Mouse (Mus musculus) mouse trophoblast stem cell (cell line): ENCODE data around the gene Tenm2.

Experiments
- in situ Hi-C, 2 experiments: fragments of 300-500 bp; cut with MseI, MboI; formaldehyde crosslinking; loops; 2 replicates in 1 of 2; 3 replicates in 1 of 2; pipeline ENCODE4 v1.15.1; 2025

Gene Tenm2

DNA sequence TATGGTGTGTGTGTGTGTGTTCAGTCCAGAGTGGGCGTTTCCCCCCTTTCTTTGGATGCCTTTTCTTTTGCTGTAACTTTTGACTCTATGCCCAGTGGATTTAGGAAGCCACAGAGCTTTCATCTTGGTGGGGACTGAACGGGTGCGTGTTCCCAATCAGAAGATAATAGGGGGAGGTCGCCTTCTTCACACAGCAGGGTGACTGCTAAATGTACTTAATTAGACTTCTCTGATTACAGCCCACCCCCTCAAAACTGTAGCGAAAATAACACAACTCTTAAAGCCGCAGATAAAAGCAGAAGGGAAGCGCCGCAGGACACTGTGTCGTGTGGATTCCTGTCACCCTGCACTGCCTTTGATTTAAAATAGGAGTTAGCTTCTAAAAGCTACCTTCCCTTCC, 1163.7 kb downstream of the Tenm2 start:
- in situ Hi-C loops = no loop called here

DNA sequence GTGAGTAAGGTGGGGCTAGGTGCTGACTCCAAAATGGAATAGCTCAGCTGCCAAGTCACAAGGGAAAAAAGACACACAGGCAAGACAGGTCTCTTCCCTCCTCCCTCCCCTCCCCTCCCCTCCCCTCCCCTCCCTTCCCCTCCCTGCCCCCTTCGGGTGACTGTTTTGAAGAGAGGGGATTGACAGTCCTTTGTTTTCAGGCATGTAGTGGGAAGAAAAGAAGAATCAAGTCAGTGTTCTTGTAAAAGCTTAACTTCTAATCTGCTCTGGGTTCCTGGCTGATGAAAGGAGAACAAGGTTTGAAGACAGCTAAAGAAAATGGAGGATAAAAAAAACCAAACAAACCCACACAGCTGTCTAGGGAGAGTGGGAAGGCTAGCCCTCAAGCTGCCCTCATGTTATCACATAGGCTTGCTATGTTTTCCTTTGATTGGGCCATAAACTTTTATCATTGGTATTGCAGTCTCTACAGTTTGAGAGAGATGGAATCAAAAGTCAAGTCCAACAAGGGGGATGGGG, 1176.4 kb downstream of the Tenm2 start:
- in situ Hi-C loops = no loop called here

DNA sequence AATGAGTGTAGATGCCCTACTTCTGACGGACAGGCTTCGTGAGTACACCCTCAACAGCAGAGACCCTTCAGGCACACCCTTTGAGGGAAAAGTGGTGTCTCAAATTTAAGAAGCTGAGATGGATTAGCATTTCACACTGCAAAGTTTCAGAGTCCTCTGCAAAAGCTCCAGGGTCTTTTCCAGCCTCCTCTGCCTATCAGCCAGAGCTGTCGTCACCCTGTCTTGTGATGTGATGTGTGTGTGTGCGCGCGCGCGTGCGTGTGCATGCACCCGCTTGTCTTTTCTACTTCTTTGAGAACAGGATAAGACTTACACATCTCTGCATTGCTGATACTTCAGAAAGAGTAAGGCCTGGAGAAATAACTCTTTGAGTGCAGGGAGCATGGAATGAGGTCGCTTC, 1179.2 kb downstream of the Tenm2 start:
- in situ Hi-C loops = no loop called here

DNA sequence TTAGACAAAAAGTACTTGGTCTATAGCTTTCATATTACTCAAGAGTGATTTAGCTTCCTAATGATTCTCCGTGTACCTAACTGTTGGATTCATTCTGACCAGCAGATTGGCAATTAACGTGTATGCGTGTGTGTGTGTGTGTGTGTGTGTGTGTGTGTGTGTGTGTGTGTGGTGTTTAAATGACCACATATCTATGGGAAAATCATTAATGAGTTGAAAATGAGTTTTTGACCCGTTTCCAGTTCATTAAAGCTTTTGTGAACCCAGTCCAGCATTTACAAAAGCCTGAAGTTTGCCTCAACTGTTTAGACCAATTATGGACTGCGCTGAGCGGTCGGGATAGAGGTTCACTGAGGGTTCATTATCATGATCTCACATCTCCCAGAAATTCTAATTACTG, 1181.4 kb downstream of the Tenm2 start:
- in situ Hi-C loops = no loop called here

DNA sequence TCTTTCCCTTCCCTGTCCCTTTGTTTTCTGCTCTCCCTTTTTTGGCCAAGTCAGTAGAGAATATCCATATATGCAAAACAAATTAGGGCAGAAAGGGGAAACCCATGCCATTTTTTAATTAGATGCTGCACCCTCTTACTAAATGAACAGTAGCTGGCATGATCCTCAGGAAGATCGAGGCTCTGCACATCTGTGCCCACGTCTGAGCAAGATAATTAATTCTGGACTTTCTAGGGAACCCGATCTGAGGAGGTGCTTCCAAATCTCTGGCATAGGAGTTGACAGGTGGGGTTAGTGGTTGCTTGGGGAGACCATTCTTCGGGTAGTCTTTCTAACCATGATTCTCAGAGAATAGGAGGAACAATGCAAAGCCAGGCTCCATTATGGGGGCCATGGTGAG, 1182.3 kb downstream of the Tenm2 start:
- in situ Hi-C loops = no loop called here

DNA sequence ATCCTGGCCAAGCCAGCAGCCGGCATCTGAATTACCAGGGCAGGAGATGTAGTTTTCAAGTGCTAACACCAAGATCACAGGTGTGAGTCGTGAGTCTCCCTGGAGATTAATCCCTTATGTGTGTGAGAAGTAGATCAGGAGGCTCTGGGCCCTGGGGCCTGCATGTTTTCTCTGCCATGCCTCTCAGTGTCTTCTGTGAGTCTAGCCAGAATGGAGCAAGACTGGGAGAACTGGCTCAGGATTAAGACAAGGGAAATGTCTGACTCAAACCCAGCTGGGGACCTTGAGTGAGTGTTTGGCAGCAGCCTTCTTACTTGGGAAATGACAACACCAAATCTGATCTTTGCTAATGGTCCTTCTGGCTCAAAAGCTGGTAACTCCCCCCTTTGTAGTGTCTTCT, 1183.2 kb downstream of the Tenm2 start:
- in situ Hi-C loops = no loop called here

DNA sequence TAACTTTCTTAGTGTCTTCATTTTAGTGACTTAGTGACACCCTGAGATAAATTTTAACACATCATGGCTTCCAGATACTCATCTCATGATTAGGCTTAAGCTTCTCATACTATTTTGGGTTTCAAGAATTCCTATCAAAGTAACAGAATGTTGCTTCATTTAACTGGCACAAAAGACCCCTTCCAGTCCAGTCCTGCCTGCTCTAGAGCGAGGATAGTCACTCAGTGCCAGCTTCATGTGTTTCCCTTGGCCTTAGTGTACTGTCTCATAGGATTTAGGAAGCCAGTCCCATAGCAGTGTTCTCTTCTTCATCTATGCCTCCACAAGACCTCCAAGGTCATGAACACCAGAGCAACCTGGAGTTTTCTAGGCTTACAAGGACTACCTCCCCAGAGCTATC, 1183.7 kb downstream of the Tenm2 start:
- in situ Hi-C loops = no loop called here

DNA sequence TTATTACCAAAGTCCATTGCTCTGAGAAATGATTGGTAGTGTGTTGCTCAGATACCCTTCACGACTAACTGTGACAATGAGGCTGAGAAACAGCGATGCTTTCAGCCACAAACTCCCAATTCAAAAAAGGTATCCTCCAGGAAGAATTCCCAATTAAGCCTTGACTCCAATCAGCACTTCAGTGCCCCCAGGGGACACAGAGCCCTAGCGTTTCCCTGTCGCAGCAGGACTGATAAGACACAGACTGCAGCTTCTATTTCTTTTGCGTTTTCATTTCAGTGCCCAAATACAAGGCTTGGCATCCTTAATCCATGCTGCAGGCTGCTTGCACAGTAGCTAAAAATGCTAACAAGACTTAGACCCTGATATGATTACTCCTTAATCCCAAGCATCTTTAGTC, 1186.2 kb downstream of the Tenm2 start:
- in situ Hi-C loops = loop anchor here (5.0 to 10.0 kb wide), 3 partner anchors 155 to 478 kb away; no protein-coding TSS in a partner anchor

DNA sequence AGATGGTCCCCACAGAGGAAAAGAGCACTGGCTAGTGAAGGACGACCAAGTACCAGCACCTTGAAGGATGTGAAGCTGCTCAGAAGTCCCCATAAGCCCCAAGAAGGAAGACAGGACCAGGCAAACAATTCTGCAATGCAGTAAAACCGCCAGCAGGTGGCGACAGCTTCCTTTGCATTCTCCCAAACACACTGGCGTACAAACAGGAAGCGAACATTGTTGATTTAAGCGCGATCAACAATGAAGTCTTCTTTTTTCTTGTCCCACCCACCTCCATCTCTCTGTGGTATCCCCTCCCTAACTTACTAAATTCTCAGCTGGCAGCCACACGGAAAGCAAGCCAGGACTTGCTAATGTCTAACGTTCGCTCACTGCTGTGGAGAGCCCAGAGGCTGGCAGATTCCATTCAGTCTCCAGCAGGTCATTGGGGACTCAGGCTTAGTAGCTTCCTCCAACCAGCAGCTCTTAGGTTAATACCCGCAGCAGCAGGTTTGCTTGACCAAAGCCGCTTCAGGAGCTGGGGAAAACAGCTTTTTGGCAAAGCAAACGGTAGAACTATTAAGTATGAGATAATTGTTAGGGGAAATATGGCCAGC, 1190.0 kb downstream of the Tenm2 start:
- in situ Hi-C loops = loop anchor here (5.0 to 10.0 kb wide), 3 partner anchors 159 to 482 kb away; no protein-coding TSS in a partner anchor

DNA sequence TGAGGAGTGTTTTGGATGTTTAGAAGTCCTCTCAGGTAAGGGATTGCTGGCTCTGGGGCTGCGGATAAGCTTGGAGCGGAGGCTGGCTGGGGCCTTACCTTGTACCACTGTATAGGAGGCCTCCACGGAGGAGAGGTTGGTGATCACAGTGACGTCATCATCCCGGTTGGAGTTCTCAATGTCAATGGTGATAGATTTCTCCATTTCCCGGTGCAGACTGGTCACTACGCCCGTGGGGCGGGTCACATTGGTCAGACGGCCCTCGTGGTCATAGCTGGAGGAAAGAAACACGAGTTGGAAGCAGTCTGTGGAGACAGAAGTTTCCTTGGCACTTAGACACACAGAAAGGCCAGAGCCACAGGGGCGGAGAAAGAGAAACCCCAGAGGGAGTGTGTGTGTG, 1194.4 kb downstream of the Tenm2 start:
- in situ Hi-C loops = loop anchor here in 1 of 2 experiments (10.0 kb wide), 1 partner anchor 163 kb away; no protein-coding TSS in a partner anchor

DNA sequence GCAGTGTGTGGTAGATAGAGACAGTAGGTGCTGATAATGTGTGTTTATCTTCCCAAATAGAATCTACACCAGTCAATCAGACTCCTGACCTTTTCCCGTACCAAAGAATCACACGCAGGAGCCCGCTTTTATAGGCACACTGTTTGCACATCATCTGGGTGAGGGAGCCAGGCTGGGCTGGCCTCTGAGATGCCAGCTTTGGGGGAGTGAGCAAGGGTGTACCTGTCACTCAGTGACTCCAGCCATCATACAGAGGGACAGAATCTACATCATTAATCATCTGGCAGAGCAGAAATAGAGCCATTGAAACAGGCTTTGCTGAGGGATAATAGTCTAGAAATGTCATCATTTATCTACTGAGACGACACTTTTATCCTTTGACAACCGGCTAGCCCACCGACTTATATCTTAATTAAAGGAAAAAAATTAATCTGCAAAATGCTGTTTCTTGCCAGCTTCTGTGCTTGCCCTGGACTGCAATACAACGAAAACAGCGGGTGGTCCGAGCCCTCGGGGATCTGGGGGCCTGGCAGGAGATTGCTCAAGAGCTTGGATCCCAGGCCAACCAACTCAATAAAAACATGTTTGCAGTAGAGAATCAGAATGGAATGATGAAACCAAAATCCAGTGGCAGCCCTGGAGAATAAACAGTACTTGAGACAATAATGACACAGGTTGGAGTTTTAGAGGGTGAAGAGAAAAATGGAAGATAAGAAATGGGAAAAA, 1195.1 kb downstream of the Tenm2 start:
- in situ Hi-C loops = loop anchor here in 1 of 2 experiments (10.0 kb wide), 1 partner anchor 164 kb away; no protein-coding TSS in a partner anchor

DNA sequence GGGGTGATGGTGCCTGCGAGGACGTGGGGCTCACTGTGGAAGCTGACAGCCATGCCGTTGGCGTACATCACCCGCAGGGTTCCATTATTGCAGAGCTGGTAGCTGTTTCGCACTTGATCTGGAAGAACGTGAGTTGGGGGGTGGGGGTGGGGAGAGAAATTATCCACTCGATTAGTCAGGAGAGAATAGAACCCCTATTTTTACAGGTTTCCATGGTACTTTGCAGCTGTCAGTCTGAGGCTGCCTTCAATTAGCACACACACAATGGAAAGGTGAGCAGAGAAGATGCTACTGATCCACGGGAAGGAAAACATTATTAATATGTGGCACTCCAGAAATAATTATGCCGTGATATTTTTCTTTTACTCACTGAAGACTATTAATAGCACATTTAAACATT, 1195.9 kb downstream of the Tenm2 start:
- in situ Hi-C loops = loop anchor here in 1 of 2 experiments (10.0 kb wide), 1 partner anchor 165 kb away; no protein-coding TSS in a partner anchor

DNA sequence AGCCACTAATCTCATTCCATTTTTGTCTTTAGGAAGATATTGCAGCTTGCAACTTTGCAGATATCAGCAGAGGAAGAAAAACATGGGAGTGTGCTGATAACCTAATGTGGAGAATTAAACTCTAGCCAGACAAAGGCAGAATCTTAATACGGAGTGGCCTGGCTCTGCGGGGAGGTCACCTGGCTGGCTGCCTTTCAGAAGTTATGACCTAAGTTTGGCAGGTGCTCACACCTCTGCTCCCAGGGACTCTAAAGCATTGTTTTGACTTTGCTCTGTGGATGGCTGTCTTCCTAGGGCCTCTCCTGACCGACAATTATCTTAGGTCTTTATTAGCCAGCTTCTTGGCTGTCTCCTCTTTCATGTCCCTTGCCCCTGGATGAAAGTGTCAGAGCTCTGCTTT, 1197.4 kb downstream of the Tenm2 start:
- in situ Hi-C loops = no loop called here

DNA sequence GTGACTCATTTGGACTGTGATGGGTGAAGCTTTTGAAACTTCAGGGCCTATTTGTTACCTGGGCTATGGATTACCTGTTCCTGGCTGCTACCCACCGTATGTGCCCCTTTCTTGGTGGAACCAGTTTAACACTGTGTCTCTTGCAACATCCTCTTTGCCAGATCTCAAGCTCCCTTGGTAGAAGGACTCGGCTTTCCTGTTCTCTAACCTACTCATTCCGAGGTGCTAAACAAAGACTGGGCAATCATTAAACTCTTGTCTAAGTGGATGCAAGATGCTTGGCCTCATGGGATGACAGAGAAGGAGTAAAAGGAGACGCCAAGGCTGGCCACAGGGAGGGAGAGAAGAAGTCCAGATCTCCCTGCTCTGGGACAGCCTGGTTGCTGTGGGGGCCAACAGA, 1198.5 kb downstream of the Tenm2 start:
- in situ Hi-C loops = no loop called here

DNA sequence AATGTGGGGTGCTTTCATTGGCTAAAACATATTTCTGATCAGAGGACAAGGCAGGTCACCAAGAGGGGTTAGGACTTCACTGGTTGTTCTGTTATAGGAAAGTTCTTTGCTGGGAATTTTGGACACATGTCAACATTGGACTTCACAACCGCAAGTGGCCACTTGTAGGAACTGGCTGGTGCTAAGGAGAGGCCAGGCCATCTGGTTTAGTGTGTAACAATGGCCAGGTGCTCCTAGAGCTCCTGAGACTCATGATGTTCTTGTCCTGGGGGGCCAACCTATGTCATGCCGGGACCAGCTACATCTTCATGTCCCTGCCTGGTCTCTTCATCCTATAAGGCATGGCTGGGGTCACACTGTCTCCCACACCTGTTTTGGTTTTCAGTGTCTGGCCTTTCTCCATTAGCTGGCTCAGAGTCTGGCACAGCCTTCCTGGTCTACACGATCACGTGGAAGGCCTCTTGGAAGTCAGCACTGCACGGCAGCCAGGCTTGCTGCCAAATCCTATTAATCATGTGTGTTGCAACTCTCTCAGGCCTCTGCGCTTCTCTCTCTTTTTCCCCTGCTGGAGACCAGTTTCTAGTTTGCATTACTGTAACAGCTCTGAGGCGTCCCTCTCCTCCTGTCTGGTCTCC, 1199.6 kb downstream of the Tenm2 start:
- in situ Hi-C loops = no loop called here

DNA sequence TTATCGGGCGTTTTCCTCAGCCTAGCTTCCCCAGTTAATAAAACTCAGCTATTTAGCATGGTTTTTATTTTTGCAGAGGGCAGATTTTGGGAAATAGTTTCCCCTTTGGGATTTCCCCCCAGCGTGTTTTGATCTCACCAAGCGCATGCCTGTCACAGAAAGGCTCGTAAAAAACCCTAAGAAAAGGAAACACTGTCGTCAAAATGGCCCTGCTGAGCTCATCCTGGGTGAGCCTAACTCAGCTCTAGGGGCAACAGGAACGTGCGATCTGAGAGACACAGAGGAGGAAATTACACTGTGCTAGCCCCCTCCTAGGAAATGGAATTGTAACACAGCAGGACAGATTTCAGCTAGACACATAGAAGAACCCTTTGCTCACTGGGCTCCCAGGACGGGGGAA, 1204.0 kb downstream of the Tenm2 start:
- in situ Hi-C loops = no loop called here

DNA sequence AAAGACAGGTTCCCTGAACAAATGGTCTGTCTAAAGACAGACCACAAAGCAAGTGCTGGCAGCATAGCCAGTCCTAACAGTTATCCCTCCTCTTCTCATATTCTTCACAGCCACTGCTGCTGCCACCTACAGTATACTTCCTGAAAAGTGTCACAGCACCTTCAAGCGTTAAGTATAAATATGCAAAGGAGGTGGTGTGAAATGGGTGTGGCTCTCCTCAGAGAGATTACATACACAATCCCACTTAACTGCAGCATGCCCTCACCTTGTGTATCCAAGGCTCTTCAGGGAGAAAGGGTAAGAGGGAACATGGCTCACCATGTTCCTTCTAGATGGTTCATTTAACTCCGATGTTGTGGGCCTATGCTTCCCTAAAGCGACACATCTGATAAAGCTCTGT, 1215.8 kb downstream of the Tenm2 start:
- in situ Hi-C loops = no loop called here

DNA sequence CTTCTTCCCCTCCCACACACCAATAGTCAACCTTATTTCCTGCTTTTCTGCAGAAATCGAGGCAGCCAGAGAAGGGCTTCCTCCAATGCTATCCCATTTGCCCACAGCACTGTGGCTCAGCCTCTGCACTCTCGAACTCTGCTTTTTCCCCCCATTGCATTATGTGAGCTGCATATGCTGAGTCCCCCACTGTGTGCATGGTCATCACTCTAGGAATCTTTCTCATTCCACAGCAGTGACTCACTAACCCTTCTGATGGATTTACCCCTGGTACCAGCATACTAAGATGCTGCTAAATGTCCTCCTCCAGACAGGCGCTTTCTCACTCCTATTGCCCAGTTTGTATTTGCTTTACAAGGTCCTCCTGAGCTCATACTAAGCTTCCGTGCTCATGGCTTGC, 1222.6 kb downstream of the Tenm2 start:
- in situ Hi-C loops = no loop called here

DNA sequence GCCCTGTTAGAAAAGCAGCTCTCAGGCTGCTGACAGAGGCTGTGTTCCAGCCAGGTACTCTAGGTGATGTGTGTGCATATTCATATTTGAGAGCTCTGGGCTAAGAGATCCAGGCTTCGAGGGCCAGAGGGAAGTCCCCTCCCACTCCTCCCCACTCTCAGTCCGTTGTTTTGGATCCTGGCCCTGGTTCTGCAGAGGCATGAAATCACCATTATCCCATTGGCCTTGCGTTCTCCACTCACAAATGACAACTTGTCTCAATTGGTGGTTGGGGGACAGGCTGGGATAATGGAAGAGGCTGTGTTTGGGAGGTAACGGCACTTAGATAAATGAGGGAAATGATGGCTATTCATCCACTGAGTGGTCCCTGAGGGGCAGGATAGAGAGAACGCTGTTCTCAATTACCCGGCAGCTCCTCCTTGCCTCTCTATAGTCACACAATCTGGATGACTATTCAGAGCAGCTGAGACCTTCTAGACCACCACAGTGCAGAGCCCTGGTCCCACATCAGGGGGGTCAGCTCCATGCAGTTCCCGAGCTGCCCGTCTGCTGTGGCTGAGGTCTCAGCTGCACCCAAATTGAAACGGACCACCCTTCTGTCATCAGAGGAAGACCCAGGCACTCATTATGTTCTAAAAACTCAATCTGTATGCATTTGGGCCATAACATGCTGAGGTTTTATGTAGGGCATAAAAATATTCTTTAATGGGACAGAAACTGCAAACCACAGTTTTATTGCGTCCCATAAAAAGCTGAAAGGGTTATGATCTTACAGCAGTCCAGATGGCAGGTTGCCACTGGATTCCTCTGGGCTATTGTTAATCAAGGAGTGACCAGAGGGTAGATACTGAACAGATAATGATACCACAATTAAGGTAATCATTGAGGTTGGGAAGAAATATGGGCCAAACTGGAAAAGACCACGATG, 1226.2 kb downstream of the Tenm2 start:
- in situ Hi-C loops = no loop called here

DNA sequence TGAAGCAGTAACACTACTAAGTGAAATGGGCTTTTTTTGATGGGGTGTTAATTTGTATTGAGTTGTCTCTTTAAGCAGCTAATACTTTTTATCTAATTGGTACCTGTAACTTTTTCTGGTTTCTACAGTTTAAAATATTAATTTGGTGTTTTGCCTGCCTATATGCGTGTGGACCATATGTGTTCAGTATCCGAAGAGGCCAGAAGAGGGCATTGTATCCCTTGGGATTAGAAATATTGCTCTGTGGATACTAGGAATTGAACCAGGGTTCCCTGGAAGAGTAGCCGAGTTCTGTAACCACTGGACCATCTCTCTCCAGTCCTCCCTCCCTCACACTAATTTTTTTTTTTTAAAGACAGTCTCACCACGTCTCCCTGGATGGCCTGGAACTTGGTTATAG, 1232.9 kb downstream of the Tenm2 start:
- in situ Hi-C loops = no loop called here

DNA sequence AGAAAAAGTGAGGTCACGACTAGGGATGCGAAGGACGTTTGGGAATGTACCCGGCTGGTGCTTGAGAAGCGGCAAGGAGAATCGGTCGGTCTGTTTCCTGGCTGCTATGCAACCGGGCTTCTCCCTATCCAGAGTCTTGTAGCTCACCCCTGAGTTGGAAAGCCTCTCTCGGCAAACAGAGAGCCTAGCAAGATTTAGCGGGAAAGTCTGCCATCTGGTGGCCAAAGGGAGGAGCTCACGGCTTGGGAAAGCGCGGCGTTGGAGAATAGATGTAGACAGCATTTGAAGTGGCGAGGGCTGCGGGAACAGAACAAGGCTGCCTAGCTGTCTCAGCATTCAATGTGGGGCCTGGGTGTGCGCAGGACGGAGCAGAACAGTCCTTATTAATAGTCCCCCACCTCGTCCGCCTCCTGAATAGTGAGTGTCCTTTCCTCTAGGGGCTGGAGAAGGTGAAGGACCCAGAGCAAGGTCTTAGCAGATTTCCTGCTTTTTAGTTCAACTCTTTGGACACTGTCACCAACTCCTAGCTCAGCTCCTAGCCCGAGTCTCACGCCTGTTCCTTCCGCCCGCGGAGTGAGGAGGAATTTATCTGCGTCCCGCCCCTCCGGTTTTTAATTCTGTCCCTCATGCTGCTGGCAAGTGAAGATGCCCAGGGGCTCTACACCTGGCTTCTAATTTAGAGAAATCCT, 1234.3 kb downstream of the Tenm2 start:
- in situ Hi-C loops = no loop called here
